Mouse (Mus musculus) intestine, postnatal 0 days (tissue): ENCODE measurements at regions not wholly inside any gene's neighbourhood (a gene's known extent, or its start where the extent isn't known, plus 50 kb on each side); places are given as distances from the start of the nearest gene placed in this dataset.

ENCODE experiments used
- ATAC-seq: fragments of 200-750 bp; cut with Nextera tagmentation; 2 replicates; pipeline ENCODE4 v1.8.0; 2017; ENCODE audit warnings: mild to moderate bottlenecking, moderate TSS enrichment, moderate library complexity
- H3K27ac ChIP-seq: fragments of 300-500 bp; sonication (generic); 2 replicates; pipeline ENCODE4 v1.5.1; 2014; ENCODE audit warnings: mild to moderate bottlenecking, low read depth, low read length, moderate library complexity
- H3K27me3 ChIP-seq: fragments of 300-500 bp; sonication (generic); replicated peaks from 2 replicates; pipeline ENCODE4 v1.6.1; 2014; ENCODE audit warnings: low read length, mixed read lengths; ENCODE audit not compliant: control insufficient read depth, insufficient read depth
- H3K36me3 ChIP-seq: fragments of 300-500 bp; sonication (generic); 2 replicates; pipeline ENCODE4 v1.6.1; 2014; ENCODE audit warnings: mild to moderate bottlenecking, moderate library complexity; ENCODE audit not compliant: control insufficient read depth, insufficient read depth
- H3K4me1 ChIP-seq: fragments of 300-500 bp; sonication (generic); replicated peaks from 2 replicates; pipeline ENCODE4 v1.6.1; 2014; ENCODE audit warnings: antibody characterized with exemption, low read length, mixed read lengths; ENCODE audit not compliant: control insufficient read depth, insufficient read depth
- H3K4me2 ChIP-seq: fragments of 300-500 bp; sonication (generic); replicated peaks from 2 replicates; pipeline ENCODE4 v1.6.1; 2014; ENCODE audit warnings: low read depth, mild to moderate bottlenecking, moderate library complexity
- H3K4me3 ChIP-seq: fragments of 300-500 bp; sonication (generic); 2 replicates; pipeline ENCODE4 v1.5.1; 2014; ENCODE audit warnings: low read depth, low read length
- H3K9ac ChIP-seq: fragments of 300-500 bp; sonication (generic); 2 replicates; pipeline ENCODE4 v1.6.1; 2014; ENCODE audit warnings: mild to moderate bottlenecking, low read depth, low read length
- H3K9me3 ChIP-seq: fragments of 300-500 bp; sonication (generic); 2 replicates; pipeline ENCODE4 v1.6.1; 2016; ENCODE audit warnings: mixed run types; ENCODE audit not compliant: control insufficient read depth
- CTCF ChIP-seq: sonication (generic); IDR thresholded peaks from 2 replicates; pipeline ENCODE4 v1.5.1; 2016; ENCODE audit warnings: low read depth, mild to moderate bottlenecking, control low read depth, antibody characterized with exemption, moderate library complexity
- WGBS: fragments of 180-500 bp; shearing (Covaris S2); extraction: QIAGEN DNeasy Blood & Tissue Kit; methylation state at CpG from one replicate; pipeline ENCODE4 v1.1.7; 2014; 5-methylcytosine and 5-hydroxymethylcytosine counted together

DNA sequence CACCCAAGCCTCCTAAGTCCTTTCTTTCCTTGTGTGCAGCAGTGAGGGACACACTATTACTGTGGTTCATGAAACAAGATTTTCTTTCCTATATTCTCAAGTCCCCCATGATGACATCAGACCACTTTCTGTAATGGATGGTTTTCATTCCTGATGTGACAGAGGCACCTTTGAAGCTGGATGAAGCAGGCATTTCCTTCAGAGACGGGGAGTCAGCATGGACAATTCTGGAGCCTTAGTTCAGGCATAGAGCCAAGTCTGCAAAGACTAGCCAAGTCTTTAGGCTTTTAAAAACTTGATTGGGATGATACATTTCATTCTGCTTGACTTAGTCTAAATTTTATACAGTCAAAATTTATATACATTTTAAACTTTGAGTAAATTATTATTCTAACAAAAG lies 124.6 kb upstream of the Cnr1 start:
- Histone ChIP-seq H3K4me3 (no peak overlapping the region), H3K27ac (no peak overlapping the region), H3K4me2 (no peak overlapping the region), H3K36me3 (no peaks in the 10 kb centered on the region), H3K9me3 (no peaks in the 10 kb centered on the region), H3K9ac (no peak overlapping the region), H3K27me3 (no peaks in the 10 kb centered on the region), H3K4me1 (no peaks in the 10 kb centered on the region)
- TF ChIP-seq CTCF = no peak
- 63% methylated on average over 1 of the region's 1 CpGs for WGBS
- ATAC-seq = no peak

GRCm38 (mm10) chr4:33812338-33812737 lies 112.1 kb upstream of the Cnr1 start:
- Histone ChIP-seq H3K9ac (no peak overlapping the region), H3K4me1 (no peaks in the 10 kb centered on the region), H3K4me2 (no peak overlapping the region), H3K27me3 (no peaks in the 10 kb centered on the region), H3K27ac (no peak overlapping the region), H3K9me3 (no peaks in the 10 kb centered on the region), H3K4me3 (no peak overlapping the region), H3K36me3 (no peaks in the 10 kb centered on the region)
- no peak for ATAC-seq
- no peak for TF ChIP-seq CTCF
- 42% methylated on average over 1 of the region's 1 CpGs for WGBS

GRCm38 (mm10) chr4:33823850-33824249 lies 100.5 kb upstream of the Cnr1 start:
- ATAC-seq = no peak
- Histone ChIP-seq H3K36me3 (no peaks in the 10 kb centered on the region), H3K9me3 (no peaks in the 10 kb centered on the region), H3K9ac (no peak overlapping the region), H3K4me1 (no peaks in the 10 kb centered on the region), H3K27me3 (no peaks in the 10 kb centered on the region), H3K4me2 (no peak overlapping the region), H3K27ac (no peak overlapping the region), H3K4me3 (no peak overlapping the region)
- WGBS = 13% methylated on average over 5 of the region's 5 CpGs
- no peak for TF ChIP-seq CTCF

- TF ChIP-seq CTCF = no peak
- Histone ChIP-seq H3K9me3 (no peaks in the 10 kb centered on the region), H3K4me3 (no peak overlapping the region), H3K9ac (no peak overlapping the region), H3K27ac (no peak overlapping the region), H3K36me3 (no peaks in the 10 kb centered on the region), H3K4me1 (no peaks in the 10 kb centered on the region), H3K4me2 (no peak overlapping the region), H3K27me3 (no peaks in the 10 kb centered on the region)
- ATAC-seq = no peak
- WGBS = 81% methylated on average over 7 of the region's 7 CpGs
These were observed 91.3 kb upstream of the Cnr1 start for GRCm38 (mm10) chr4:33833134-33833533.

- no peak overlapping the region for H3K4me3 ChIP-seq
- no peaks in the 10 kb centered on the region for H3K9me3 ChIP-seq
- H3K4me2 ChIP-seq = no peak overlapping the region
- no peak for TF ChIP-seq CTCF
- H3K9ac ChIP-seq = no peak overlapping the region
- no peak for ATAC-seq
- no peaks in the 10 kb centered on the region for H3K36me3 ChIP-seq
- H3K27me3 ChIP-seq = no peaks in the 10 kb centered on the region
- no peaks in the 10 kb centered on the region for H3K4me1 ChIP-seq
- no peak overlapping the region for H3K27ac ChIP-seq
- WGBS = 76% methylated on average over 6 of the region's 6 CpGs
These were observed 86.0 kb upstream of the Cnr1 start for GRCm38 (mm10) chr4:33838436-33838835.

GRCm38 (mm10) chr4:33840119-33840518 lies 84.3 kb upstream of the Cnr1 start:
- no peak for TF ChIP-seq CTCF
- no peak overlapping the region for H3K4me3 ChIP-seq
- no peaks in the 10 kb centered on the region for H3K36me3 ChIP-seq
- no peaks in the 10 kb centered on the region for H3K27me3 ChIP-seq
- no peak overlapping the region for H3K9ac ChIP-seq
- H3K4me2 ChIP-seq = no peak overlapping the region
- WGBS = 75% methylated on average over 14 of the region's 14 CpGs
- no peak for ATAC-seq
- H3K27ac ChIP-seq = no peak overlapping the region
- no peaks in the 10 kb centered on the region for H3K9me3 ChIP-seq
- no peaks in the 10 kb centered on the region for H3K4me1 ChIP-seq
